Mouse (Mus musculus): ENCODE results near the gene Clk3. TPM values are rescaled to one million over a fixed set of nuclear protein-coding genes. Genes with fewer than 3 reads are reported as not detected.

The Clk3 gene
- polyA plus RNA-seq, 1 experiment from 2014 or later = 26.7 TPM

DNA sequence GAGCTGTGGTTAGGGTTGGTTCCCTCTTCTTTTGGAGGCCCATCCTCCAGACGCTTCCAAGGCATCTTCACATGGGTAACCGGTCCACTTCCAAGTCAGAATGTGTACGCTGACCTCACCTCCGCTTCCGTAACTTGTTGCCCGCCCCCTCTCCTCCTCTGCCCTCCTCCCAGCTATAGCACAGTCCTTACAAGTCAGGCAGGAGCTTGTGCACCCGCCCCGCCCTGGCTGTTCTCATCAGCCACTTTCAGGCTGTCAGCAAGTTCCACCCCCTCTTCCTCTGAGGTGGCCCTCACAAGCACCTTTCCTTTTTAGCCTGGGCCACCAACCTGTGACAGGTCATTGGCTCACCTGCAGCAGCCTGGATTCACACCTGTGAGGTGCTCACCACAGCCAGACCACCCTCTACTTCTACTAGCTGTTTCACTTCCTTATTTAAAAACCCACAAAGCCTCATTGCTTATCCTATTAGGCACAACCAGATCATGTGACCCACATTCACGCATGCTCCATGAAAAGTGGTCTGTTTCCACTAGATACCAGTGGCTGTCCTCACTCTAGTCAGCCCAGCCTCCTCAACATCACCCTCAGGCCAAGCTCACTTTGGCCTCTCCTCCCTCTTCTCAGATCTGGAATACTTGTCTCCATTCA, 34.8 kb upstream of the Clk3 start:
- WGBS = 76% methylated on average over 9 of the region's 9 CpGs
- no peak for ATAC-seq
- Histone ChIP-seq H3K36me3 (ENCODE audit: control insufficient read depth, insufficient read depth) (peaks cover 23% of the 10 kb centered on the region), H3K9ac (ENCODE audit: low read depth, low read length) (no peak overlapping the region), H3K9me3 (ENCODE audit: control insufficient read depth) (no peaks in the 10 kb centered on the region), H3K27me3 (replicated peaks; ENCODE audit: control insufficient read depth, insufficient read depth, low read length) (no peaks in the 10 kb centered on the region), H3K4me1 (replicated peaks; ENCODE audit: control insufficient read depth, insufficient read depth, low read length) (peaks cover 3% of the 10 kb centered on the region; the same call in 1 of the 2 replicates), H3K27ac (ENCODE audit: low read depth, low read length) (no peak overlapping the region), H3K4me3 (ENCODE audit: low read depth, low read length) (no peak overlapping the region), H3K4me2 (replicated peaks; ENCODE audit: low read depth) (no peak overlapping the region)
- TF ChIP-seq CTCF (IDR thresholded peaks at IDR 0.05; ENCODE audit: low read depth) = no peak

DNA sequence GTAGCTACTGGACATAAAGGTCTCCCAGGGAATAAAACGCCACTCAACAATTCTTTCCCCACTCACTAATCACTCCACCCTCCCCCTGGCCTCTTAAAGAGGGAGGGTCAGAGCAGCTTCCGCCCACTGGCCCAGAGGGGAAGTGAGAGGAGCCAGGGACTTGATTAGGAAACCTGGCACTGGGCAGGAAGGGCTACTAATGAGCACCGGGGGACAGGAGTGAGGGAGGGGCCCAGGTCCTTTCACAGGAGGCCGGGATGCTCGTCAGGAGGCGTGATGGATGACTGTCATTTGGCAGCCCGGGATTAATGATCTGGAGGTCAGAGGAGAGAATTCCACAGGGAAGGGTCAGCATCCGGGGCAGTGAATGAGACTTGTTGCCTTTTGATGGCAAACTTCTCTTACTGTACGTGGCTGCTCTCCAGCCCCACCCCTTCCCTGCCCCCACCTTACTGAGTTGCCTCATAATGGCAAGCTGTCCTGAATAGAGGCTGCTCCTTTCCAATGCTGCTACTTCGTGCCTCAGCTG, 33.1 kb upstream of the Clk3 start:
- peaks cover 3% of the 10 kb centered on the region; the same call in 1 of the 2 replicates for H3K4me1 ChIP-seq (replicated peaks; ENCODE audit: control insufficient read depth, insufficient read depth, low read length)
- ATAC-seq = no peak
- H3K4me2 ChIP-seq (replicated peaks; ENCODE audit: low read depth) = no peak overlapping the region
- no peak overlapping the region for H3K9ac ChIP-seq (ENCODE audit: low read depth, low read length)
- no peaks in the 10 kb centered on the region for H3K9me3 ChIP-seq (ENCODE audit: control insufficient read depth)
- WGBS = 33% methylated on average over 10 of the region's 10 CpGs
- TF ChIP-seq CTCF (IDR thresholded peaks at IDR 0.05; ENCODE audit: low read depth) = no peak
- H3K4me3 ChIP-seq (ENCODE audit: low read depth, low read length) = no peak overlapping the region
- H3K36me3 ChIP-seq (ENCODE audit: control insufficient read depth, insufficient read depth) = peaks cover 31% of the 10 kb centered on the region
- no peaks in the 10 kb centered on the region for H3K27me3 ChIP-seq (replicated peaks; ENCODE audit: control insufficient read depth, insufficient read depth, low read length)
- H3K27ac ChIP-seq (ENCODE audit: low read depth, low read length) = no peak overlapping the region

DNA sequence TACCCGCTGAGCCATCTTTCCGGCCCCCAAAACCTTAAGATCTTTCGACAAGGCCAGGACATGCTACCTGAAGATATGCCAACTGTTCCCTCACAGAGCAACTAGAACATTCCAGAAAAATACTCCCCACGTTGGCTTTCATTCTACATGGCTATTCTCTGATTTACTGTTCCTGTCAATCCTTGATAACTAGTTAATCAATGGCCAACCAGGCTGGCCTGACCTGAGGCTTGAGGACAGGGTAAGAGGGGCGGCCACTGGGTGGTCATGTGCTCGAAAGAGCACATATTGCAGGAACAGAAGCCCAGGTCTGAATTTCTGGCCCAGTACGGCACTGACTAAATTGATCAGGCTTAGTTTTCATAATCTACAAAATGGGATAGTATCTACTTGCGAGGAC, 31.8 kb upstream of the Clk3 start:
- no peak overlapping the region for H3K9ac ChIP-seq (ENCODE audit: low read depth, low read length)
- no peaks in the 10 kb centered on the region for H3K27me3 ChIP-seq (replicated peaks; ENCODE audit: control insufficient read depth, insufficient read depth, low read length)
- H3K4me3 ChIP-seq (ENCODE audit: low read depth, low read length) = no peak overlapping the region
- no peak for TF ChIP-seq CTCF (IDR thresholded peaks at IDR 0.05; ENCODE audit: low read depth)
- 77% methylated on average over 8 of the region's 8 CpGs for WGBS
- no peak for ATAC-seq
- no peaks in the 10 kb centered on the region for H3K9me3 ChIP-seq (ENCODE audit: control insufficient read depth)
- peaks cover 42% of the 10 kb centered on the region for H3K36me3 ChIP-seq (ENCODE audit: control insufficient read depth, insufficient read depth)
- H3K4me2 ChIP-seq (replicated peaks; ENCODE audit: low read depth) = no peak overlapping the region
- H3K27ac ChIP-seq (ENCODE audit: low read depth, low read length) = no peak overlapping the region
- H3K4me1 ChIP-seq (replicated peaks; ENCODE audit: control insufficient read depth, insufficient read depth, low read length) = no peaks in the 10 kb centered on the region

DNA sequence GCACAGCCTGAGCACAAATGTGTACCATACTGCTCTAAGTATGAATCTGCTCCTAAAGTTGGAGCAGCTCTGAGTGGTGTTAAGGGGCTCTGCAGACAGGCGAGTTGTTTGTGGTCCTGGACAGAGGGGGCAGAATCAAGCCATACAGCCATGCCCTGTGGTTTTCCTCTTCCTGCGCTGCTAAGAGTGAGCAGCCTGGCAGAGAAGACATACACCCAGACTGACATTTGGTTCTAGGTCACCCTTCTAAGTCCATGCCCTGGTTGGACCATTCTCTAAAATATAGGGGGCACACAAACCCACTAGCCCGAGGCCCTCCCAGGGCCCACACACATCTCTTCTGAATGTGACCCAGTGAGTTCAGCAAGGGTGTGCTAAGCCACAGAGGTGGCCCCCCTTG, 24.1 kb upstream of the Clk3 start:
- no peak overlapping the region for H3K9ac ChIP-seq (ENCODE audit: low read depth, low read length)
- no peak overlapping the region for H3K4me2 ChIP-seq (replicated peaks; ENCODE audit: low read depth)
- peaks cover 34% of the 10 kb centered on the region; the same call in 1 of the 2 replicates for H3K36me3 ChIP-seq (ENCODE audit: control insufficient read depth, insufficient read depth)
- ATAC-seq = no peak
- H3K4me1 ChIP-seq (replicated peaks; ENCODE audit: control insufficient read depth, insufficient read depth, low read length) = no peaks in the 10 kb centered on the region
- no peak overlapping the region for H3K4me3 ChIP-seq (ENCODE audit: low read depth, low read length)
- no peak for TF ChIP-seq CTCF (IDR thresholded peaks at IDR 0.05; ENCODE audit: low read depth)
- H3K27me3 ChIP-seq (replicated peaks; ENCODE audit: control insufficient read depth, insufficient read depth, low read length) = no peaks in the 10 kb centered on the region
- 90% methylated on average over 3 of the region's 3 CpGs for WGBS
- H3K27ac ChIP-seq (ENCODE audit: low read depth, low read length) = no peak overlapping the region
- H3K9me3 ChIP-seq (ENCODE audit: control insufficient read depth) = no peaks in the 10 kb centered on the region

DNA sequence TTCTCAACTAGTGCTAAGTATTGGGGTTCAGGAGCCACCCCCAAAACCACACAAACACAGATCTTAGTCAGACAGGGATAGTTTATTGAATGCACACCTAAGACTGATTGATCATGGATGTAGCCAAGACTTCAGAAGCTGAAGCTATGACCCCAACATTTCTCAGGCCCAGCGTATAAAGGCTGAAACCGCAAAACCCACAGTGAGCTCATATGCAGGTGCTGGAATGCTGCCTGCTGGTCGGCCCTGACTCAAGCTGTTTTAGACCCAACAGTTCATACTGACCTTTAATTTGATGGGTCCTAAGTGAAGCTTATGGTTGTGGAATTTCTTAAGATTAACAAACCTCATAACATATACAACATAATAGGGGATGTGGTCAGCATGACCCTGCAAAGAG, 17.0 kb upstream of the Clk3 start:
- ATAC-seq = no peak
- no peaks in the 10 kb centered on the region for H3K9me3 ChIP-seq (ENCODE audit: control insufficient read depth)
- no peak for TF ChIP-seq CTCF (IDR thresholded peaks at IDR 0.05; ENCODE audit: low read depth)
- H3K4me3 ChIP-seq (ENCODE audit: low read depth, low read length) = no peak overlapping the region
- H3K27ac ChIP-seq (ENCODE audit: low read depth, low read length) = no peak overlapping the region
- no peaks in the 10 kb centered on the region for H3K36me3 ChIP-seq (ENCODE audit: control insufficient read depth, insufficient read depth)
- H3K4me2 ChIP-seq (replicated peaks; ENCODE audit: low read depth) = no peak overlapping the region
- WGBS = 89% methylated on average over 3 of the region's 3 CpGs
- no peaks in the 10 kb centered on the region for H3K27me3 ChIP-seq (replicated peaks; ENCODE audit: control insufficient read depth, insufficient read depth, low read length)
- H3K9ac ChIP-seq (ENCODE audit: low read depth, low read length) = no peak overlapping the region
- no peaks in the 10 kb centered on the region for H3K4me1 ChIP-seq (replicated peaks; ENCODE audit: control insufficient read depth, insufficient read depth, low read length)

DNA sequence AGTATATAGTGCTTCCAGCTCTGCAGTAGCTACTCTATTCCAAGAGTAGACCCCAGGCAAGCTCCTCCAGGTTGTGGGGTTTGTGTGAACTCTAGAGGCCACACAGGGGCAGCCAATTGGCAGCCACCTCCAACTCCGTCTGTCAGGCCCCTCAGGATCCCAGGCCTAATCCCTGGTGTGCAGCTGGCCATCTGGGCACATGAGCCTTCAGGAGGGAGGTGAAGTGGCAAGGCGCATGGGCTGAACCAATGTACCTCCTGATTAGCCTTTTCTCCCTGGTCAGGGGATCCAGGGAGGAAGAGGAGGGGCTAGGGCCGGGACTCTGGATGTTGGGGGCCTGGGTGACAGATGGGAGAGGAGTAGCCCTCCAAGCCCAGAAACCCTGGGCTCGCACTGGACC, 10.1 kb upstream of the Clk3 start:
- Histone ChIP-seq H3K9me3 (ENCODE audit: control insufficient read depth) (no peaks in the 10 kb centered on the region), H3K4me2 (replicated peaks; ENCODE audit: low read depth) (no peak overlapping the region)
- WGBS = 68% methylated on average over 4 of the region's 4 CpGs

More for the DNA sequence above, 10.1 kb upstream of the Clk3 start:
- Histone ChIP-seq H3K36me3 (ENCODE audit: control insufficient read depth, insufficient read depth) (no peaks in the 10 kb centered on the region), H3K4me1 (replicated peaks; ENCODE audit: control insufficient read depth, insufficient read depth, low read length) (no peaks in the 10 kb centered on the region), H3K27me3 (replicated peaks; ENCODE audit: control insufficient read depth, insufficient read depth, low read length) (no peaks in the 10 kb centered on the region), H3K9ac (ENCODE audit: low read depth, low read length) (no peak overlapping the region), H3K4me3 (ENCODE audit: low read depth, low read length) (no peak overlapping the region), H3K27ac (ENCODE audit: low read depth, low read length) (no peak overlapping the region)
- TF ChIP-seq CTCF (IDR thresholded peaks at IDR 0.05; ENCODE audit: low read depth) = no peak
- no peak for ATAC-seq
